Mouse (Mus musculus) heart, postnatal 0 days (tissue): ENCODE results near the gene Mthfd2. TPM values are rescaled to one million over a fixed set of nuclear protein-coding genes. Genes with fewer than 3 reads are reported as not detected.

Source experiments
- ATAC-seq: fragments of 200-750 bp; cut with Nextera tagmentation; 2 replicates; pipeline ENCODE4 v1.8.0; 2017; ENCODE audit warnings: low read depth, moderate number of reproducible peaks, moderate library complexity; ENCODE audit not compliant: insufficient read depth
- DNase-seq: peaks from one replicate; pipeline ENCODE4 v3.0.0-alpha.2; 2016; ENCODE audit warnings: low spot score
- H3K27ac ChIP-seq: fragments of 300-500 bp; sonication (generic); 2 replicates; pipeline ENCODE4 v1.5.1; 2014; ENCODE audit warnings: low read depth, mild to moderate bottlenecking
- H3K27me3 ChIP-seq: fragments of 300-500 bp; sonication (generic); 2 replicates; pipeline ENCODE4 v1.6.1; 2014; ENCODE audit warnings: low read length, mixed read lengths; ENCODE audit not compliant: control insufficient read depth, insufficient read depth
- H3K36me3 ChIP-seq: fragments of 300-500 bp; sonication (generic); replicated peaks from 2 replicates; pipeline ENCODE4 v1.6.1; 2014; ENCODE audit warnings: low read length, mixed read lengths; ENCODE audit not compliant: control insufficient read depth, insufficient read depth
- H3K4me1 ChIP-seq: fragments of 300-500 bp; sonication (generic); 2 replicates; pipeline ENCODE4 v1.6.1; 2014; ENCODE audit warnings: antibody characterized with exemption; ENCODE audit not compliant: control insufficient read depth, insufficient read depth
- H3K4me2 ChIP-seq: fragments of 300-500 bp; sonication (generic); 2 replicates; pipeline ENCODE4 v1.6.1; 2014; ENCODE audit warnings: low read depth, mild to moderate bottlenecking, low read length, moderate library complexity
- H3K4me3 ChIP-seq: fragments of 300-500 bp; sonication (generic); 2 replicates; pipeline ENCODE4 v1.5.1; 2014; ENCODE audit warnings: low read depth, low read length
- H3K9ac ChIP-seq: fragments of 300-500 bp; sonication (generic); replicated peaks from 2 replicates; pipeline ENCODE4 v1.6.1; 2014; ENCODE audit warnings: low read depth, low read length, mixed read lengths
- H3K9me3 ChIP-seq: fragments of 300-500 bp; sonication (generic); replicated peaks from 2 replicates; pipeline ENCODE4 v1.6.1; 2016; ENCODE audit warnings: low read length; ENCODE audit not compliant: control insufficient read depth
- CTCF ChIP-seq: IDR thresholded peaks from 2 replicates; pipeline ENCODE4 v1.5.1; 2016; ENCODE audit warnings: antibody characterized with exemption, control low read depth, low read depth
- EP300 ChIP-seq: IDR thresholded peaks from 2 replicates; pipeline ENCODE4 v1.6.1; 2016; ENCODE audit warnings: antibody characterized with exemption, low read depth
- WGBS: fragments of 180-500 bp; shearing (Covaris S2); extraction: QIAGEN DNeasy Blood & Tissue Kit; methylation state at CpG from one replicate; pipeline ENCODE4 v1.1.7; 2014; 5-methylcytosine and 5-hydroxymethylcytosine counted together
- polyA plus RNA-seq: library from polyadenylated mRNA; unstranded; fragments of >200 nt; fragmentation: Nextera tagmentation; extraction: Ambion mirVana; gene quantifications from 2 replicates; pipeline ENCODE4 v1.2.1, GENCODE M21; 2015
- total RNA-seq: library from RNA; depleted of rRNA; stranded (reverse); fragments of >200 nt; gene quantifications from 2 replicates; pipeline ENCODE4 v1.2.3, GENCODE M21; 2014; ENCODE audit warnings: low replicate concordance

The Mthfd2 gene
- total and polyA plus RNA-seq, 2 experiments from 2014 or later, result 3.6 to 8.9 TPM

DNA sequence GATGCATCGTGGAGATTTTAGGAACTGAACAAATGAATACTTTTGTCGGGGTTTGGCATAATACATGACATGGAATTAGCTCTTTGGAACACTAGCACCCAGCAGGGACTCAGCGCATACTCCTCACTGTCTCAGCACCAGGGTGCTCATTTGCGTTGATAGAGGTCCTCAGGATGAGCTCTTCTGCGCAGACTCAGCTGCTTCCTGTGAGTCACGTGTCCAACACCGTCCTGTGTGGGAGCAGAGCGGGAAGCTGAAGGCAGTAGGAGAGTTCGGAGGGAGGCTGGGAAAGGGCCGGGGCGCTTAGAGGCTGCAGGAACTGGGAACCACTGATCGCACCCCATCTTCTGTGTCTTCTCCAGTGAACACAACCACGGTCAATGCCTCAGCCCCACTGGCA is 48.6 kb downstream of the Mthfd2 start:
- ATAC-seq (no peak), DNase-seq (no peak)
- H3K27ac ChIP-seq, result no peak overlapping the region
- H3K4me3 ChIP-seq, result no peak overlapping the region
- 66% methylated on average over 13 of the region's 13 CpGs for WGBS
- H3K9ac ChIP-seq, result no peak overlapping the region
- H3K4me2 ChIP-seq, result no peak overlapping the region
- TF ChIP-seq EP300, result no peak
- TF ChIP-seq CTCF, result no peak
- H3K27me3 ChIP-seq, result no peaks in the 10 kb centered on the region
- H3K4me1 ChIP-seq, result no peaks in the 10 kb centered on the region
- H3K9me3 ChIP-seq, result peaks cover 4% of the 10 kb centered on the region; the same call in 1 of the 2 replicates
- no peaks in the 10 kb centered on the region for H3K36me3 ChIP-seq

DNA sequence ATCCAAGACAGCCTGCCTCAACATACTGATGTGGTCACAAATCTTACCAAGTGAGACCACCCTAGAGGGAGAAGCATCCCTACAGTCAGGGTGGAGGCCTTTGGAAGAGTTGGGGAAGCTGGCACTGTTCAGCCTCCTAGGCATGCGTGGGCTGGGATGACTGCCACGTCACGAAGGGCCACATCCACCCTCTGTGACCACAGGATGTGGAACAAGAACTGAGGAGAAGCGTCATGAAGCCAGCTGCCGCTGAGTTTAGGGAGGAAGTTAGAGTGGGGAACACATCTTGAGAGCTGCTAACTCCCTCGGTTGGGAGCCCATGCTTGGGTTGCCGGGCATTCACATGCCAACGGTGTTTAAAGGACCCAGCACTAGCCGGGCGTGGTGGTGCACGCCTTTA is 52.0 kb downstream of the Mthfd2 start:
- H3K36me3 ChIP-seq, result no peaks in the 10 kb centered on the region
- no peak for DNase-seq
- no peak overlapping the region for H3K4me2 ChIP-seq
- no peak for ATAC-seq
- 75% methylated on average over 11 of the region's 11 CpGs for WGBS
- TF ChIP-seq EP300 (no peak), CTCF (no peak)
- 0 out of 2 replicates have a peak, but pooled peaks cover 1% of the 10 kb centered on the region for H3K9me3 ChIP-seq
- H3K27ac ChIP-seq, result no peak overlapping the region
- H3K27me3 ChIP-seq, result no peaks in the 10 kb centered on the region
- no peaks in the 10 kb centered on the region for H3K4me1 ChIP-seq
- H3K4me3 ChIP-seq, result no peak overlapping the region
- no peak overlapping the region for H3K9ac ChIP-seq

DNA sequence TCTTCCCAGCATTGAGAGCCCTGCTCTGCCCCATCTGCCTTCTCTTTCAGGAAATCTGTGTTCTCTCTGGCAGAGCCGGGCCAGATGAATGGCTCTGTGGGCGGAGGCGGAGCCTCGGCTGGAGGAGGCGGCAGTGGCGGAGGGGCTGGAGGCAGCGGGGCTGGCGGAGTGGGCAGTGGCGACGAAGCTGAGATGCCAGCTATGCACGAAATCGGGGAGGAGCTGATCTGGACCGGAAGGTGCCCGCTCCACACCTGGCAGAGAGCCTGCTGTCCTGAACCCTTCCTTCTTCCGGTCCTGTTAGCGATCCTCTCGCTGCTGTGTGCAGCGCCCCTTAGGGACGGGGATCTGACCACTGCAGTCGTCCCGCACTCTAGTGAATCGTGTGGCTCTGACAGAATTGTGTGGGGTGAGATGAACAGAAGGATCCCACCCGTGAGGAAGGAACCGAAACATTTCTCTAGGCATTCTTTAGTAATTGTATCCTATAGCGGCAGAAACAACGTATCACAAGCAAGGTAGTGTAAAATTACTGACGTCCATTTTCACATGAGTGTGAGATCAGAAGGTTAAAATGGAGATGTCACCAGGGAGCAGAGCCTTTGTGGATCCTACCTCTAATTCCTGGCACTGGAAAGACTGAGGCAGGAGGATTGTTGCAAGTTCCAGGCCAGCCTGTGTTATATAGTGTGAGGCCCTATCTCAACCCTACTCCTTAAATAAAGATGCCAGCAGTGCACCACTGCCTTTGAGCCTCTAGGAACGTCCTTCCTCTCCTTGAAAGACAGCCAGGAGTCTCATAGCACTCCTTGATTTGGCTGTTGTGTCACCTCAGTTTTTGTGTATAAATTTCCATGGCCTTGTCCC is 57.3 kb downstream of the Mthfd2 start:
- no peaks in the 10 kb centered on the region for H3K27me3 ChIP-seq
- DNase-seq (peak; percentile 96), ATAC-seq (peak; percentile 97)
- H3K4me3 ChIP-seq, result peak overlapping the region; percentile 46
- H3K27ac ChIP-seq, result peak overlapping the region; percentile 60
- WGBS, result 1% methylated on average over 26 of the region's 28 CpGs
- H3K9me3 ChIP-seq, result no peaks in the 10 kb centered on the region
- no peaks in the 10 kb centered on the region for H3K36me3 ChIP-seq
- H3K4me1 ChIP-seq, result no peaks in the 10 kb centered on the region
- TF ChIP-seq EP300 (no peak), CTCF (peak; percentile 76)
- no peak overlapping the region for H3K9ac ChIP-seq
- H3K4me2 ChIP-seq, result peak overlapping the region; percentile 57

DNA sequence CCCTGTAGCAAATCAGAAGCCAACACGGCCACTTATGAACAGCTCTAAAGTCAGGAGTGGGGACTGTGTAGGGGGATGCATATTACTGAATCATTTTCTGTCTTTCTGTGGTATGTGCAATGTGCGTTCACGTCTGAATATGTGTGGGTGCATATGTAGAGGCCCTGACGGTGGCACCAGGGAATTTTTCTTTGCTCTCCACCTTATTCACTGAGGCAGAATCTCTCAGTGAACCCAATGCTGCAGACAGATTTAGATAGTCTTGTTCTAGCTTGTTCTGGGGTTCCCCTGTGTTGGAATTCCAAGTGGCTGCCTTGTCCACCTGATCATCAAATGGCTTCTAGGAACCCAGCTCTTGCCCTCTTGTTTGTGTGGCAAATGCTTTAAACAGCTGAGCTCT is 58.1 kb downstream of the Mthfd2 start:
- Histone ChIP-seq H3K4me3 (peak overlapping the region; percentile 46), H3K36me3 (no peaks in the 10 kb centered on the region), H3K9ac (no peak overlapping the region), H3K27ac (no peak overlapping the region), H3K9me3 (no peaks in the 10 kb centered on the region), H3K27me3 (no peaks in the 10 kb centered on the region), H3K4me2 (peak overlapping the region; percentile 57), H3K4me1 (no peaks in the 10 kb centered on the region)
- 61% methylated on average over 4 of the region's 4 CpGs for WGBS
- no peak for DNase-seq
- no peak for TF ChIP-seq EP300
- no peak for TF ChIP-seq CTCF
- ATAC-seq, result no peak

DNA sequence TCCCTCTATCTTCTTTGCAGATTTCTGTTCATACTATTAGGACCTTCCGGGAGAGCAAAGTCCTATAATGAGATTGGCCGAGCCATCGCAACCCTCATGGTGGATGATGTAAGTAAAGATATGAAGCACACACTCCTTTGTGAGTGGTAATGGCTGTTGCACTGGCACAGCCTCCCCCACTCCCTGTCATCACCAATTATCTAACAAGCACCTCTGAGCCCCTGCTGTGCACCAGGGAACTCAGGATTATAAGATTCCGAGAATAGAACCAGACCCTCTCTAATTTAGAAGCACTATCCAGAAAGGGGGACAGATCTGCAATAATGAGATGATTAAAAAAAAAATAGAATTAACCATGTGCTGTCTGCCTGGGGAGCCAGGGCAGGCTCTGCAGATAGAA is 60.1 kb downstream of the Mthfd2 start:
- no peaks in the 10 kb centered on the region for H3K9me3 ChIP-seq
- WGBS, result 63% methylated on average over 4 of the region's 4 CpGs
- no peak overlapping the region for H3K9ac ChIP-seq
- H3K36me3 ChIP-seq, result no peaks in the 10 kb centered on the region
- H3K27me3 ChIP-seq, result no peaks in the 10 kb centered on the region
- no peak for DNase-seq
- H3K4me2 ChIP-seq, result no peak overlapping the region
- no peak overlapping the region for H3K27ac ChIP-seq
- TF ChIP-seq CTCF (no peak), EP300 (no peak)
- no peak for ATAC-seq
- no peak overlapping the region for H3K4me3 ChIP-seq
- no peaks in the 10 kb centered on the region for H3K4me1 ChIP-seq
